26 mouse cellular contexts compared by ENCODE assay signal in the genomic region with DNA sequence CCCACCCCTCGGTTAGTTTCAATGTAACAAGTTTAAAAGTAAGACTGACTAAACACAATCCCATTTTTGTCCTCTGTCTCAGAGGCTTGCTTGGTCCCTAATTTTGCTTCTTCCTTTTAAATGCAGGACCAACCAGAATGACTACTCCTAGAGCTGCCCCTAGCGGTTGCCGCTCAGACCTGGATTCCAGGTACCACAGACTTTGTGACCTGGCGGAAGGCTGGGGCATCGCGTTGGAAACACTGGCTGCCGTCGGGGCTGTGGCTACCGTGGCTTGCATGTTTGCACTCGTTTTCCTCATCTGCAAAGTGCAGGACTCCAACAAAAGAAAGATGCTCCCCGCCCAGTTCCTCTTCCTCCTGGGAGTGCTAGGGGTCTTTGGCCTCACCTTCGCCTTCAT. TPM values are rescaled to one million over a fixed set of nuclear protein-coding genes. Genes with fewer than 3 reads are reported as not detected.
DNase-seq lines count a peak whose midpoint lies in the region; ATAC-seq and TF ChIP-seq lines count a peak whose summit lies in the region.
"Had no signal": no experiment of that assay in that cellular context is flagged by ENCODE, and none has a peak within 500 bp of the region (broad histone marks: within the 10 kb centered on the region; RNA-seq: fewer than 3 reads in every experiment).

No protein-coding gene starts in this region.

- WGBS in liver, postnatal 0 days (ENCODE audit: insufficient replicate concordance) = 54% methylated on average over 12 of the region's 12 CpGs
- 39% methylated on average over 12 of the region's 12 CpGs for WGBS in liver, embryonic 12.5 days (ENCODE audit: insufficient replicate concordance)

- no peak for TF ChIP-seq EP300 in liver, postnatal 0 days (IDR thresholded peaks at IDR 0.05; ENCODE audit: low read depth)

- H3K27ac ChIP-seq in liver, postnatal 0 days (ENCODE audit: low read depth) = no peak overlapping the region
- H3K27ac ChIP-seq in liver, embryonic 12.5 days = no peak overlapping the region
- H3K27ac ChIP-seq in testis, adult 2 months (ENCODE audit: control insufficient read depth, insufficient read depth, low read depth, low read length) = no peak overlapping the region
- H3K27ac ChIP-seq: embryonic facial prominence, embryonic 15.5 days; forebrain, embryonic 10.5 days; forebrain, embryonic 15.5 days; heart, embryonic 10.5 days; hindbrain, embryonic 13.5 days; hindbrain, postnatal 0 days had no signal

- no peak overlapping the region for H3K9ac ChIP-seq in liver, postnatal 0 days (replicated peaks)
- no peak overlapping the region for H3K9ac ChIP-seq in liver, embryonic 12.5 days
- H3K9ac ChIP-seq: embryonic facial prominence, embryonic 15.5 days; forebrain, embryonic 15.5 days; hindbrain, embryonic 13.5 days had no signal

- no peaks in the 10 kb centered on the region for H3K9me3 ChIP-seq in liver, postnatal 0 days (ENCODE audit: low read length)
- no peaks in the 10 kb centered on the region for H3K9me3 ChIP-seq in liver, embryonic 12.5 days (replicated peaks)
- H3K9me3 ChIP-seq: embryonic facial prominence, embryonic 15.5 days; forebrain, embryonic 10.5 days; forebrain, embryonic 15.5 days; heart, embryonic 10.5 days; hindbrain, embryonic 13.5 days had no signal

- ATAC-seq in liver, postnatal 0 days = no peak
- ATAC-seq in liver, embryonic 12.5 days = no peak
- ATAC-seq: forebrain, embryonic 15.5 days; hindbrain, postnatal 0 days; Patski had no signal

- H3K4me2 ChIP-seq in liver, postnatal 0 days (ENCODE audit: low read depth, low read length) = no peak overlapping the region
- H3K4me2 ChIP-seq in liver, embryonic 12.5 days = no peak overlapping the region
- H3K4me2 ChIP-seq: embryonic facial prominence, embryonic 15.5 days; forebrain, embryonic 15.5 days; hindbrain, embryonic 13.5 days had no signal

- no peaks in the 10 kb centered on the region for H3K27me3 ChIP-seq in liver, postnatal 0 days (ENCODE audit: insufficient read depth, low read length)
- no peaks in the 10 kb centered on the region; the same call in 1 of the 2 replicates for H3K27me3 ChIP-seq in liver, embryonic 12.5 days (replicated peaks)
- H3K27me3 ChIP-seq in testis, adult 2 months (ENCODE audit: control insufficient read depth, insufficient read depth, low read length) = no peaks in the 10 kb centered on the region
- H3K27me3 ChIP-seq: CH12.LX; embryonic facial prominence, embryonic 15.5 days; forebrain, embryonic 15.5 days; hindbrain, embryonic 13.5 days; Patski had no signal

- H3K4me3 ChIP-seq in liver, postnatal 0 days (ENCODE audit: low read depth, low read length) = no peak overlapping the region
- H3K4me3 ChIP-seq in liver, embryonic 12.5 days = no peak overlapping the region
- H3K4me3 ChIP-seq in testis, adult 2 months (ENCODE audit: control insufficient read depth, low read depth, low read length) = peak overlapping the region; percentile 30
- H3K4me3 ChIP-seq: embryonic facial prominence, embryonic 15.5 days; erythroblast, embryonic 14.5 days; forebrain, embryonic 10.5 days; forebrain, embryonic 15.5 days; heart, embryonic 10.5 days; hindbrain, embryonic 13.5 days had no signal

- no peak for TF ChIP-seq POLR2A in testis, adult 2 months (IDR thresholded peaks at IDR 0.05; ENCODE audit: control insufficient read depth, low read depth, low read length)

- TF ChIP-seq CTCF in liver, postnatal 0 days (IDR thresholded peaks at IDR 0.05; ENCODE audit: low read depth) = peak; percentile 31
- no peak for TF ChIP-seq CTCF in testis, adult 2 months (IDR thresholded peaks at IDR 0.05; ENCODE audit: control insufficient read depth, insufficient read depth, insufficient replicate concordance, low read depth, low read length)

- no peak for DNase-seq in liver, postnatal 0 days
- no peak for DNase-seq in testis, postnatal 14 days (ENCODE audit: low spot score)
- peak; percentile 78 for DNase-seq in R1 (ENCODE audit: low read depth, low spot score)
- no peak for DNase-seq in cerebellum, postnatal 10 days
- DNase-seq in frontal cortex, postnatal 36 days (ENCODE audit: low spot score in 2 of 2) = no peak
- DNase-seq: adrenal gland, postnatal 14 days; cerebellum, adult 11-12 months; cerebellum, adult 9-10 months; gastrocnemius, postnatal 10 days; heart, adult 18-20 months; heart, postnatal 10 days; heart, postnatal 4 days had no signal

- no peaks in the 10 kb centered on the region for H3K36me3 ChIP-seq in liver, postnatal 0 days (replicated peaks; ENCODE audit: insufficient read depth, low read length)
- H3K36me3 ChIP-seq in liver, embryonic 12.5 days = no peaks in the 10 kb centered on the region
- H3K36me3 ChIP-seq in testis, adult 2 months (ENCODE audit: control insufficient read depth, insufficient read depth, low read length) = no peaks in the 10 kb centered on the region
- H3K36me3 ChIP-seq: embryonic facial prominence, embryonic 15.5 days; forebrain, embryonic 15.5 days; heart, embryonic 10.5 days; hindbrain, embryonic 13.5 days had no signal

- no peaks in the 10 kb centered on the region for H3K4me1 ChIP-seq in liver, postnatal 0 days (ENCODE audit: insufficient read depth)
- H3K4me1 ChIP-seq in liver, embryonic 12.5 days = no peaks in the 10 kb centered on the region
- H3K4me1 ChIP-seq in testis, adult 2 months (ENCODE audit: control insufficient read depth, insufficient read depth, low read length) = peaks cover 6% of the 10 kb centered on the region; the same call in 1 of the 2 replicates
- H3K4me1 ChIP-seq: embryonic facial prominence, embryonic 15.5 days; forebrain, embryonic 15.5 days; hindbrain, embryonic 13.5 days had no signal

RNA-seq across cellular contexts. Expression of gene Gprc5a, which starts 13.0 kb away (rescaled TPM):
- polyA plus RNA-seq in liver, postnatal 0 days (2015; fragmentation: Nextera tagmentation; extraction: Ambion mirVana) = 0.21 and 0.32 TPM in 2 replicates
- polyA plus RNA-seq in liver, embryonic 12.5 days (2016; fragmentation: Nextera tagmentation; extraction: Ambion mirVana) = 0.64 and 0.74 TPM in 2 replicates
- polyA plus RNA-seq in testis, adult 2 months (2012; rRNA removed) = 0.06 and 0.46 TPM in 2 replicates
- polyA plus RNA-seq: erythroblast, embryonic 14.5 days had no signal

RNA-seq across cellular contexts. Expression of gene Gprc5d, which starts 39.7 kb away (rescaled TPM):
- 0.11 and 0.13 TPM in 2 replicates for polyA plus RNA-seq in liver, postnatal 0 days (2015; fragmentation: Nextera tagmentation; extraction: Ambion mirVana)
- polyA plus RNA-seq in liver, embryonic 12.5 days (2016; fragmentation: Nextera tagmentation; extraction: Ambion mirVana) = 0.10 TPM in 1 of 2 replicates, not detected in the other
- polyA plus RNA-seq in testis, adult 2 months (2012; rRNA removed) = 0.60 and 0.65 TPM in 2 replicates
- polyA plus RNA-seq: embryonic facial prominence, embryonic 11.5 days; forebrain, embryonic 10.5 days; forebrain, embryonic 15.5 days; heart, embryonic 10.5 days; heart, embryonic 14.5 days; hindbrain, embryonic 13.5 days; hindbrain, postnatal 0 days; intestine, embryonic 14.5 days; Patski had no signal
